39 mouse cellular contexts compared by ENCODE assay signal in the genomic region with DNA sequence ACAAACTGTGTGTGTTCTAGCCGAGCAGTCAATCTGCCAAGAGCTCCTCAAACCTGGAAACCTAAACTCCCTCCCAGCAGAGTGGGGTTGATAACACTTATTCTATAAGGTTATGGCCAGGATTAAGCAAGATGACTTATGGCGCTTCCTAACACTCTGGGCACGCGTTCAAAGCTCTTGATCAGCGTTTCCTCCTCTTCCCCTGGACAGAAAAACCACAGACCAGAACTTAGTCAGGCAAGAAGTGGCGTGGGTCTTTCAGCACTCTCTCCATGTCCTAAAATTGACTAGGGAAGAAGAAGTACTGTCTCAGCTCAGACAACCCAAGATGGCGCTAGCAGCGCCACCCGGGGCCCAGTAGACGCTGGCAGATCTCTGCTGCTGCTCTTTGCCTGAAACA. TPM values are rescaled to one million over a fixed set of nuclear protein-coding genes. Genes with fewer than 3 reads are reported as not detected.
DNase-seq lines count a peak whose midpoint lies in the region; ATAC-seq and TF ChIP-seq lines count a peak whose summit lies in the region.
"Had no signal": no experiment of that assay in that cellular context is flagged by ENCODE, and none has a peak within 500 bp of the region (broad histone marks: within the 10 kb centered on the region; RNA-seq: fewer than 3 reads in every experiment).

No protein-coding gene starts in this region.

- peaks cover 8% of the 10 kb centered on the region for H3K79me3 ChIP-seq in C2C12 (ENCODE audit: low read depth)

- no peak overlapping the region for H3K4me3 ChIP-seq in limb, embryonic 14.5 days (replicated peaks; ENCODE audit: low read length)
- H3K4me3 ChIP-seq in limb, embryonic 10.5 days, result no peak overlapping the region
- H3K4me3 ChIP-seq in C2C12 (ENCODE audit: insufficient read depth, poor library complexity, severe bottlenecking), result no peak overlapping the region
- H3K4me3 ChIP-seq in bone marrow macrophage, adult 2 months (ENCODE audit: insufficient read depth, low read length), result no peak overlapping the region
- H3K4me3 ChIP-seq in forebrain, embryonic 13.5 days, result no peak overlapping the region
- H3K4me3 ChIP-seq: embryonic facial prominence, embryonic 13.5 days; forebrain, embryonic 10.5 days; heart, embryonic 10.5 days; heart, embryonic 15.5 days; hindbrain, embryonic 15.5 days; limb, embryonic 15.5 days; liver, embryonic 13.5 days had no signal

- no peak overlapping the region for H3ac ChIP-seq in C2C12 (ENCODE audit: control insufficient read depth, insufficient read length, low read depth)

- TF ChIP-seq CTCF in C2C12 (IDR thresholded peaks at IDR 0.05; ENCODE audit: control insufficient read depth, insufficient read depth, insufficient read length), result no peak
- TF ChIP-seq CTCF in bone marrow macrophage, adult 2 months (IDR thresholded peaks at IDR 0.05; ENCODE audit: low read depth, low read length), result no peak

- H3K9me3 ChIP-seq in limb, embryonic 14.5 days (ENCODE audit: control insufficient read depth, low read length), result no peaks in the 10 kb centered on the region
- H3K9me3 ChIP-seq in limb, embryonic 10.5 days (replicated peaks), result no peaks in the 10 kb centered on the region
- H3K9me3 ChIP-seq in forebrain, embryonic 13.5 days (replicated peaks), result no peaks in the 10 kb centered on the region
- H3K9me3 ChIP-seq: embryonic facial prominence, embryonic 13.5 days; forebrain, embryonic 10.5 days; heart, embryonic 10.5 days; heart, embryonic 15.5 days; hindbrain, embryonic 15.5 days; limb, embryonic 15.5 days; liver, embryonic 13.5 days had no signal

- H3K4me2 ChIP-seq in limb, embryonic 14.5 days (replicated peaks; ENCODE audit: low read depth, low read length, severe bottlenecking), result no peak overlapping the region
- no peak overlapping the region for H3K4me2 ChIP-seq in forebrain, embryonic 13.5 days
- H3K4me2 ChIP-seq: embryonic facial prominence, embryonic 13.5 days; hindbrain, embryonic 15.5 days; limb, embryonic 15.5 days; liver, embryonic 13.5 days had no signal

- TF ChIP-seq POLR2A in limb, embryonic 14.5 days (IDR thresholded peaks at IDR 0.05; ENCODE audit: borderline replicate concordance, extremely low read depth, insufficient read depth, insufficient read length), result no peak
- TF ChIP-seq POLR2A in bone marrow macrophage, adult 2 months (IDR thresholded peaks at IDR 0.05; ENCODE audit: borderline replicate concordance, low read depth, low read length), result no peak

- no peak for ATAC-seq in limb, embryonic 14.5 days (ENCODE audit: low FRiP score, low read depth)
- ATAC-seq in megakaryocyte progenitor cell, adult 5-6 weeks (replicated peaks; ENCODE audit: poor library complexity), result peak; percentile 51
- ATAC-seq in forebrain, embryonic 13.5 days, result no peak
- ATAC-seq: inflammation-experienced regulatory T-cells, adult 6 months; Patski had no signal

- no peaks in the 10 kb centered on the region for H3K36me3 ChIP-seq in limb, embryonic 14.5 days (ENCODE audit: control insufficient read depth, insufficient read depth, low read length)
- no peaks in the 10 kb centered on the region for H3K36me3 ChIP-seq in limb, embryonic 10.5 days
- H3K36me3 ChIP-seq in C2C12 (ENCODE audit: control insufficient read depth, insufficient read depth), result no peaks in the 10 kb centered on the region
- H3K36me3 ChIP-seq in forebrain, embryonic 13.5 days (ENCODE audit: poor library complexity, severe bottlenecking), result no peaks in the 10 kb centered on the region
- H3K36me3 ChIP-seq: embryonic facial prominence, embryonic 13.5 days; forebrain, embryonic 10.5 days; G1E; heart, embryonic 10.5 days; heart, embryonic 15.5 days; hindbrain, embryonic 15.5 days; limb, embryonic 15.5 days; liver, embryonic 13.5 days had no signal

- H3K9ac ChIP-seq in limb, embryonic 14.5 days (ENCODE audit: low read depth, low read length, severe bottlenecking), result no peak overlapping the region
- no peak overlapping the region for H3K9ac ChIP-seq in forebrain, embryonic 13.5 days
- H3K9ac ChIP-seq: embryonic facial prominence, embryonic 13.5 days; heart, embryonic 15.5 days; hindbrain, embryonic 15.5 days; limb, embryonic 15.5 days; liver, embryonic 13.5 days had no signal

- H3K79me2 ChIP-seq in C2C12 (ENCODE audit: control insufficient read depth, insufficient read depth), result peaks cover 22% of the 10 kb centered on the region

- DNase-seq in limb, embryonic 14.5 days (ENCODE audit: low spot score), result peak; percentile 74
- DNase-seq in limb, embryonic 10.5 days (ENCODE audit: low spot score), result no peak
- no peak for DNase-seq in heart, adult 9 months (ENCODE audit: low spot score in 2 of 2)
- DNase-seq: adrenal gland, postnatal 10 days; cerebellum, adult 11 months; cerebellum, adult 9-10 months; cerebellum, postnatal 36 days; embryo, embryonic 11 days; gastrocnemius, postnatal 10 days; heart, postnatal 4 days; kidney, adult 11 months; kidney, postnatal 14 days; liver, embryonic 13.5 days; lung, adult 18-20 months; lung, postnatal 36 days; midbrain, embryonic 14.5 days; spleen, adult 18-20 months; thymus, postnatal 14 days had no signal

- H3K4me1 ChIP-seq in limb, embryonic 14.5 days (ENCODE audit: control insufficient read depth, insufficient read depth, low read length), result 0 out of 2 replicates have a peak, but pooled peaks cover 4% of the 10 kb centered on the region
- peaks cover 6% of the 10 kb centered on the region for H3K4me1 ChIP-seq in limb, embryonic 10.5 days
- H3K4me1 ChIP-seq in bone marrow macrophage, adult 2 months (ENCODE audit: control insufficient read depth, insufficient read depth, low read length), result peaks cover 27% of the 10 kb centered on the region
- H3K4me1 ChIP-seq in forebrain, embryonic 13.5 days, result no peaks in the 10 kb centered on the region
- H3K4me1 ChIP-seq: embryonic facial prominence, embryonic 13.5 days; hindbrain, embryonic 15.5 days had no signal

- H3K27me3 ChIP-seq in limb, embryonic 14.5 days (ENCODE audit: control insufficient read depth, insufficient read depth, low read length), result no peaks in the 10 kb centered on the region
- no peaks in the 10 kb centered on the region for H3K27me3 ChIP-seq in limb, embryonic 10.5 days (ENCODE audit: low read depth, poor library complexity, severe bottlenecking)
- H3K27me3 ChIP-seq in C2C12 (ENCODE audit: control insufficient read depth, insufficient read depth, insufficient read length), result no peaks in the 10 kb centered on the region
- no peaks in the 10 kb centered on the region for H3K27me3 ChIP-seq in forebrain, embryonic 13.5 days
- H3K27me3 ChIP-seq: embryonic facial prominence, embryonic 13.5 days; heart, embryonic 15.5 days; hindbrain, embryonic 15.5 days; limb, embryonic 15.5 days; liver, embryonic 13.5 days; Patski had no signal

- WGBS in limb, embryonic 14.5 days, result 91% methylated on average over 10 of the region's 10 CpGs
- WGBS in limb, embryonic 10.5 days, result 96% methylated on average over 10 of the region's 10 CpGs
- 95% methylated on average over 10 of the region's 10 CpGs for WGBS in forebrain, embryonic 13.5 days

- H3K27ac ChIP-seq in limb, embryonic 14.5 days (replicated peaks; ENCODE audit: low read depth, low read length), result no peak overlapping the region
- no peak overlapping the region for H3K27ac ChIP-seq in limb, embryonic 10.5 days
- peak overlapping the region; percentile 12; the same call in 1 of the 2 replicates for H3K27ac ChIP-seq in bone marrow macrophage, adult 2 months (ENCODE audit: insufficient read depth, low read depth, low read length)
- no peak overlapping the region for H3K27ac ChIP-seq in forebrain, embryonic 13.5 days
- H3K27ac ChIP-seq: embryonic facial prominence, embryonic 13.5 days; forebrain, embryonic 10.5 days; heart, embryonic 10.5 days; heart, embryonic 15.5 days; hindbrain, embryonic 15.5 days; limb, embryonic 15.5 days; liver, embryonic 13.5 days had no signal

TF ChIP-seq in C2C12, 6 proteins besides CTCF, POLR2A, EP300 and RAD21:
- TF ChIP-seq CEBPB (IDR thresholded peaks at IDR 0.05; ENCODE audit: low read depth), result peak; percentile 48
- no peak for TF ChIP-seq MYOG (IDR thresholded peaks at IDR 0.05; ENCODE audit: control insufficient read depth, extremely low read depth, insufficient read length)

RNA-seq across cellular contexts. Expression of a gene that starts 52.7 kb away (rescaled TPM):
- 0.06 and 0.09 TPM in 2 replicates for polyA plus RNA-seq in limb, embryonic 14.5 days (2012; rRNA removed)
- polyA plus RNA-seq in limb, embryonic 14.5 days (2014; fragmentation: Nextera tagmentation; extraction: Ambion mirVana), result not detected in 2 replicates
- not detected in 2 replicates for polyA plus RNA-seq in limb, embryonic 10.5 days (2016; fragmentation: Nextera tagmentation; extraction: Ambion mirVana)
- polyA plus RNA-seq in C2C12 (2012; fragmentation: generic; extraction: Trizol), result not detected
- not detected in 2 replicates for polyA plus RNA-seq in bone marrow macrophage, adult 2 months (2012; ENCODE audit: insufficient read depth, insufficient read length, missing spikeins)
- total RNA-seq in megakaryocyte progenitor cell, adult 5-6 weeks (2015), result 0.07 and 0.12 TPM in 2 replicates
- total RNA-seq in megakaryocyte progenitor cell, adult 5-6 weeks (2017), result not detected in 2 replicates
- not detected in 2 replicates for polyA plus RNA-seq in forebrain, embryonic 13.5 days (2015; fragmentation: Nextera tagmentation; extraction: Ambion mirVana)
- total RNA-seq: adrenal gland, postnatal 10 days; G1E; gastrocnemius, postnatal 10 days; heart, postnatal 4 days; layer of hippocampus, adult 18-20 months; layer of hippocampus, postnatal 25 days; left cerebral cortex, adult 8-10 months; left cerebral cortex, postnatal 36 days; megakaryocyte-erythroid progenitor cell, adult 5-6 weeks; neutrophil, adult 5-6 weeks had no signal
- polyA plus RNA-seq: embryonic facial prominence, embryonic 13.5 days; forebrain, embryonic 10.5 days; forebrain, embryonic 16.5 days; G1E; heart, embryonic 10.5 days; heart, embryonic 15.5 days; hindbrain, embryonic 15.5 days; inflammation-experienced regulatory T-cells, adult 6 months; limb, embryonic 15.5 days; liver, embryonic 13.5 days; midbrain, embryonic 14.5 days; Patski; urinary bladder, adult 2 months had no signal
